Mouse (Mus musculus): ENCODE data around the gene Hlcs. TPM values are rescaled to one million over a fixed set of nuclear protein-coding genes. Genes with fewer than 3 reads are reported as not detected.

Hlcs gene
- polyA plus RNA-seq, 1 experiment from 2014 or later, result 7.2 TPM

DNA sequence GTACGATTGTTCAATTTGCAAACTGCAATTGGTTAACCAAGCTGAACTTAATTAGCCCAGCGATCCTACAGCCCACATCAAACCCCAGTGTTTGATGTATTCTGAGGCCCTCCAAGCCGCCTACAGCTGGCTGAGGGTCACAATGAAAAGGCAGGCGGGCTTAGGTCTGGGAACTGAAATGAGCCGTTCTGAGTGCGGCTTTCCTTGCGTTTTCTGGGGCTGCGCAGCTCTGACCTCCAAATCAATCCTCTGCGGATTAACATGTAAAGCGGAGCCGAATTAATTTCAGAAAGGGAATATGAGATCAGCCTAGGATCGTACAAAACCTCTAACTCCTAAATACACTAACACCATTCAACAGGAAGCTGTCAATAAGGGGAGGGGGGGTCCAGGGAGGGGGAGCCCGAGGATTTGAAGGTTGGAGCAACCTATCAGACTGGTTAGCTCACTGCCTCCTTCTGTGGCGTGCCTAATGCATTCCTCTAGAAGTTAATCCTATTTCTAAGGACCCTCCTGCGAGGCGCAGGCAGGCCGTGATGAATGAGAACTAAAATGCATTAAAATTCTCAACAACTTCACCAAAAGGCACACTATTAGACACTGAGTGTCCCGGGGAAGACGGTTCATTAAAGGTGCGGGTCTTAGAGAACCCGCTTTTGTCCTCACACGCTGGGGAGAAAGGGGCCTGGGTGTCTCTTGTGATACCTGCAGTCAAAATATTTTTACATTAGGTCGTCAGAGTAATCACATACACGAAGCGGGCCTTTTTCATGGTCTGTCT, 133.8 kb downstream of the Hlcs start:
- Histone ChIP-seq H3K4me2 (ENCODE audit: low read depth, low read length) (no peak overlapping the region), H3K36me3 (ENCODE audit: control insufficient read depth, insufficient read depth, low read length) (no peaks in the 10 kb centered on the region), H3K4me3 (ENCODE audit: low read length) (no peak overlapping the region), H3K9me3 (ENCODE audit: control insufficient read depth, low read length) (no peaks in the 10 kb centered on the region), H3K27ac (ENCODE audit: low read length) (no peak overlapping the region), H3K9ac (ENCODE audit: low read depth, low read length) (no peak overlapping the region), H3K4me1 (ENCODE audit: control insufficient read depth, insufficient read depth, low read length) (peaks cover 2% of the 10 kb centered on the region), H3K27me3 (replicated peaks; ENCODE audit: control insufficient read depth, insufficient read depth, low read length) (no peaks in the 10 kb centered on the region)
- 51% methylated on average over 25 of the region's 25 CpGs for WGBS
- no peak for ATAC-seq

DNA sequence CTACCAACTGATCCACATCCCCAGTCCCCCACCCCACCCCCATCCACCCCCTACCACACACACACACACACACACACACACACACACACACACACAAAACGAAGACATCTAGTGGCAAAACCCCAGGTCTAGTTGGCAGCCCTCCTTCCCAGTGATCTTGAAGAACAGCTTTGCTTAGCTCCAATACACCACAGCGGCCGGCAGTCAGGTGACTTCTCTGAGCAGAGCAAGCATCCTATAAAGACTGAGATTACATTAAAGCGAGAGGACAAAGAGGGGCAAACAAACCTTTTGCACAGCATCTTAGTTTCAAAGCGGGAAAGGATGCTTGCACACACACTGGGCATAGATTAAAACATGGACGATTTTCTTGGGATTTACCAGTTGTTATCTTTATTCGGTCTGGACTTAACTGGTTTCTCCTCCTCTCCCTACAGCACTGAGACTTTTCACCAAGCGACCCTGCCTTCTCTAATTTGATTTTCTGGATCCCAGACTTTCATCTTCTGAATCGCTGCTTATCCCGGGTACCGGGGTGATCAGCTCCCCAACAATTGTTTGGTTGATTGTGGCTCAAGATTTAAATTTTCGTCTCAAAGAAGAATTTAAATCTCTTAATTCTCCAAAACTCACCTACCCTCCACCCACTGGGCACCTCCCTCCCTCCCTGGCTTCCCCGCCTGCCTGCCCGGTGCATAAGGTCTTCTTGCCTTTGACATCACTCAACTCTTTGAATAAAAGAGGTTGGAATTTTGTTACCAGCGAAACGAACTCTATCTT, 134.7 kb downstream of the Hlcs start:
- H3K27me3 ChIP-seq (replicated peaks; ENCODE audit: control insufficient read depth, insufficient read depth, low read length), result no peaks in the 10 kb centered on the region
- H3K4me3 ChIP-seq (ENCODE audit: low read length), result no peak overlapping the region
- H3K9me3 ChIP-seq (ENCODE audit: control insufficient read depth, low read length), result no peaks in the 10 kb centered on the region
- WGBS, result 72% methylated on average over 16 of the region's 16 CpGs
- no peaks in the 10 kb centered on the region for H3K36me3 ChIP-seq (ENCODE audit: control insufficient read depth, insufficient read depth, low read length)
- H3K4me2 ChIP-seq (ENCODE audit: low read depth, low read length), result no peak overlapping the region
- H3K4me1 ChIP-seq (ENCODE audit: control insufficient read depth, insufficient read depth, low read length), result peaks cover under 1% of the 10 kb centered on the region
- ATAC-seq, result no peak
- no peak overlapping the region for H3K27ac ChIP-seq (ENCODE audit: low read length)
- no peak overlapping the region for H3K9ac ChIP-seq (ENCODE audit: low read depth, low read length)

DNA sequence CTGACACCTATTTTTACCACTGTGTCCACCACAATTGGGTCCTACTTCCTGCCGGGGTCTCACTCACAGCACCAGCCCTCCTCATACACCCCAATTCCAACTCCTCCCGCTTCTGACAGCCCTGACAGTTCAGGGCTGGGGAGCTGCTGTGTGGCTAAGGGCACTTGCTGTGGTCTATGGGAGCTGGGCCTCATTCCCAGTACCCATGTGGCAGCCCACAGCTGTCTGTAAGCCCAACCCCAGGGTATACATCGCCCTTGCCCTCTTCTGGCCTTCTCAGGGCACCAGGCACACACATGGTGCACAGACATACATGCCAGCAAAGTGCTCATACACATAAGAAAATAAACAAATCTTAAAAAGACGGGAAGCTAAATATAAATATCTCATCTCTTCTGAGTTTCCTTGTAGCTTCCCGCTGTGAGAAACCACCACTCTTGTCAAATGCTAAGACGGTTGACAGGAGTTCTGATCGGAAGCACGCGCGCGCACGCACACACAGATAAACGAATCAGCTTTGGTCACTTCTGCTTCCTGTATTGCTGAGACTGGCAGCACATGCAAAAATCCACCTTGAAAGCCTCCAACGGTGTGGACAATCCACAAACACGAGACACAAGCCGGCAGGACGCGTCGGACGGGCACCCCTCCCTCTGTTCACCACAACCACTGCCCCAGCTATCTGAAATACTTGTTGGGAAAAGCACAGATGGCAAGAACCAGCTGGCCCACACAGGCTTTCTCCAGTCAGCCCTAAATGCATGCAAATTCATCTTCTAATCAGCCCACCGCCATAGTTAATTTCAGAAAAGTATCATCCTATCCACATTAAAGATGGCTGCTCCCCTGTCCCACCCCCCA, 136.1 kb downstream of the Hlcs start:
- WGBS, result 77% methylated on average over 21 of the region's 21 CpGs
- no peak overlapping the region for H3K9ac ChIP-seq (ENCODE audit: low read depth, low read length)
- H3K4me1 ChIP-seq (ENCODE audit: control insufficient read depth, insufficient read depth, low read length), result no peaks in the 10 kb centered on the region; the same call in 1 of the 2 replicates
- H3K27ac ChIP-seq (ENCODE audit: low read length), result no peak overlapping the region
- no peaks in the 10 kb centered on the region for H3K9me3 ChIP-seq (ENCODE audit: control insufficient read depth, low read length)
- H3K27me3 ChIP-seq (replicated peaks; ENCODE audit: control insufficient read depth, insufficient read depth, low read length), result no peaks in the 10 kb centered on the region
- H3K36me3 ChIP-seq (ENCODE audit: control insufficient read depth, insufficient read depth, low read length), result no peaks in the 10 kb centered on the region
- H3K4me2 ChIP-seq (ENCODE audit: low read depth, low read length), result no peak overlapping the region
- H3K4me3 ChIP-seq (ENCODE audit: low read length), result no peak overlapping the region
- ATAC-seq, result no peak

DNA sequence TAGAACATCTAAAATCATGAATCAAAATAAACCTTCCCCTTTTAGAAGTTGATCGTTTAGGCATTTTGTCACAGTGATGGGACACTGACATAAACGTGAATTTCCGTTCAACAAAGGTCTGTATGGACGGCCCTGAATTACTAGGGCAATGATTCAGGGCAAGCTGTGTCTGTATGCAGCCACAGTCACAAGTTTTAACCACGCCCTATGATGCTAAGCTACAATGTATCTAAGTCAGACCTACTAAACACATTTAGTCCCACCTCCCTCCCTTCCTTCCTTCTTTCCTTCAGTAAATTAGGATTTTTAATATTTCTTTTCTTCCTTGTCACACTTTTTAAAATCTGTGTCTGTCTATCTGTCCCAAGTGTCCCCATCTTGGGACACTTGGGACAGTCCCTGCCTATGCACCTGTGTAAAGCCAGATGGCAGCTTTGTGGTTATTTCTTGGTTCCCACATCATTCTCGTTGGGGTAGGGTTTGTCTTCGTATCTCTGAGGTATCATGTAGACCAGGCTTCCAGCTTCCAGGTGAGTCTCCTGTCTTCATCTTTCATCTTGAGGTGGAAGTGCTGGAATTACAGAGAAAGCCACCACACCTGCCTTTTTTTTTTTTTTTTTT, 137.9 kb downstream of the Hlcs start:
- 82% methylated on average over 7 of the region's 7 CpGs for WGBS
- Histone ChIP-seq H3K27ac (ENCODE audit: low read length) (no peak overlapping the region), H3K4me3 (ENCODE audit: low read length) (no peak overlapping the region), H3K27me3 (replicated peaks; ENCODE audit: control insufficient read depth, insufficient read depth, low read length) (no peaks in the 10 kb centered on the region), H3K4me1 (ENCODE audit: control insufficient read depth, insufficient read depth, low read length) (no peaks in the 10 kb centered on the region; the same call in 1 of the 2 replicates), H3K36me3 (ENCODE audit: control insufficient read depth, insufficient read depth, low read length) (no peaks in the 10 kb centered on the region), H3K9me3 (ENCODE audit: control insufficient read depth, low read length) (no peaks in the 10 kb centered on the region), H3K9ac (ENCODE audit: low read depth, low read length) (no peak overlapping the region), H3K4me2 (ENCODE audit: low read depth, low read length) (no peak overlapping the region)
- no peak for ATAC-seq

DNA sequence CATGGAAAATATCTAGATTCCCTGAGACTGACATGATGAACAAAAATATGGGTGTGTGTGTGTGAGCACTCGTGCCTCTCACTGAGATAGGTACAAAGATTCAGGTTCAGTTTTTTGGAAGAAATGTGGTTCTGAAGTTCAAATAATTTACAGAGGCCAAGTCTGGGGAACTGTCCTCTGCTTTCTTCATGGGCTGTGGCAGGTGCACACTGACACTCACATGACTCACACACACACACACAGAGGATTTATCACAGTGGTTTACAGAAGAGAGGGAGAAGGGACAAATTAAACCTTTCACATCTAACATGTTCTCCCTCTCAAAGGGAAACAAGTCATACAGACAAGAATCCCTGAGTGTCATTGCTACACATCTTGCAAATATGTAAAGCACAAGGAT, 140.0 kb downstream of the Hlcs start:
- no peaks in the 10 kb centered on the region; the same call in 1 of the 2 replicates for H3K4me1 ChIP-seq (ENCODE audit: control insufficient read depth, insufficient read depth, low read length)
- no peaks in the 10 kb centered on the region for H3K9me3 ChIP-seq (ENCODE audit: control insufficient read depth, low read length)
- H3K4me2 ChIP-seq (ENCODE audit: low read depth, low read length), result no peak overlapping the region
- H3K27me3 ChIP-seq (replicated peaks; ENCODE audit: control insufficient read depth, insufficient read depth, low read length), result no peaks in the 10 kb centered on the region
- H3K9ac ChIP-seq (ENCODE audit: low read depth, low read length), result no peak overlapping the region
- no peak overlapping the region for H3K4me3 ChIP-seq (ENCODE audit: low read length)
- H3K27ac ChIP-seq (ENCODE audit: low read length), result no peak overlapping the region
- 72% methylated on average over 1 of the region's 1 CpGs for WGBS
- no peaks in the 10 kb centered on the region for H3K36me3 ChIP-seq (ENCODE audit: control insufficient read depth, insufficient read depth, low read length)
- ATAC-seq, result no peak

DNA sequence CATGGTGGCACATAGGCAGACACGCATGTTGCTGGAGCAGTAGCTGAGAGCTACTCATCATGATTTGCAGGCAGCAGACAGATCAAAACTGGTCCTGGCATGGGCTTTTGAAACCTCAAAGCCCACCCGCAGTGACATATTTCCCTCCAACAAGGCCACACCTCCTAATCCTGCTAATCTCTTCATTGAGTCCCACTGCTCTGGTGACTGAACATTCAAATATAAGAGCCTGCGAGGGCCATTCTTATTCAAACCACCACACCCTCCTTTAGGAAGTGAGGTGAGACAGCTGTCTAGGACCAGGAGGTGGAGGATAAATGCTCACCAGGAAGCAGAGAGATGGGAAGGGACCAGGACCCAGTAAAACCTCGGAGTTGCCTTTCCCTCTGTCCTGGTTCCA, 143.2 kb downstream of the Hlcs start:
- Histone ChIP-seq H3K9ac (ENCODE audit: low read depth, low read length) (no peak overlapping the region), H3K27ac (ENCODE audit: low read length) (no peak overlapping the region), H3K27me3 (replicated peaks; ENCODE audit: control insufficient read depth, insufficient read depth, low read length) (no peaks in the 10 kb centered on the region), H3K4me1 (ENCODE audit: control insufficient read depth, insufficient read depth, low read length) (no peaks in the 10 kb centered on the region; the same call in 1 of the 2 replicates), H3K36me3 (ENCODE audit: control insufficient read depth, insufficient read depth, low read length) (no peaks in the 10 kb centered on the region), H3K4me2 (ENCODE audit: low read depth, low read length) (no peak overlapping the region), H3K4me3 (ENCODE audit: low read length) (no peak overlapping the region), H3K9me3 (ENCODE audit: control insufficient read depth, low read length) (no peaks in the 10 kb centered on the region)
- no peak for ATAC-seq
- whole genome bisulfite sequencing, result 68% methylated on average over 4 of the region's 4 CpGs

DNA sequence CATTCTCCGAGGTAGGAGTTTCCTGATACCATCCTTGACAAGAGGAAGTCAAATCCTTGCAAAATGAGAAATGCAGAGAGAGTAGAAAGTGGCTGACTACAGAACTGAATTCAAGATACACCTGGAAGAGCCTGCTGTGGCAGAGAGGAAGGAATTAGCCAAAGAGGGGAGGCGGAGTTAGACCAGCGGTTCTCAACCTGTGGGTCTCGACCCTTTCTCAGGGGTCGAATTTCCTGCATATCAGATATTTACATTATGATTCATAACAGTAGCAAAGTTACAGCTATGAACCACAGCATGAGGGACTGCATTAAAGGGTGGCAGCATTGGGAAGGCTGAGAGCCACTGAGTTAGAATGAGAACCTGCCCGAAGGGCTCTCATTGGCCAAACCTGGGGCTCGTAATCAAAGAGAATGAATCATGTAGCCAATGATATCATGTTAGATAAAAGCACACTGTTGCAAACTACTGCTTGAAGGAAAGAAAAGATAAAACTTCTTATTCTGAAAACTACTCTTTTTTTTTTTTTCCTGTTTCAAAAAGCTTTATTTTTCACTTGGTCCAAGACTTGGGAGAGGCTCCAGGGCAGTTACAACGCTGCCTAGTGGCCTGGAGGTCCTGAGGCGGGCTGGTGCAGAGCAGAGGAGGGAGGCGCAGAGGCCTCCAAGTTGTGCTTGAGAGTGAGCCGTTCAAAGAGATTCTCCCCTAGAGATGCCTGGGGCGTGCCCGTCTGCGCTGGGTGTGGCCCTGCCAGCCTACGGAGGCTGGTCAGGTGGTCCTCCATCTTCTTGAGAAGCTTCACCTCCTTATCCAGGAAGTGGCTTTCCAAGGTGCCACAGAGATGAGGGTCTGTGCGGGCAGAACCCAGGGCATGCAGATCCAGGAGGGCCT, 144.5 kb downstream of the Hlcs start:
- no peaks in the 10 kb centered on the region for H3K36me3 ChIP-seq (ENCODE audit: control insufficient read depth, insufficient read depth, low read length)
- 0 out of 2 replicates have a peak, but pooled peaks cover 8% of the 10 kb centered on the region for H3K4me1 ChIP-seq (ENCODE audit: control insufficient read depth, insufficient read depth, low read length)
- no peaks in the 10 kb centered on the region for H3K27me3 ChIP-seq (replicated peaks; ENCODE audit: control insufficient read depth, insufficient read depth, low read length)
- no peak overlapping the region for H3K9ac ChIP-seq (ENCODE audit: low read depth, low read length)
- WGBS, result 87% methylated on average over 16 of the region's 16 CpGs
- no peak overlapping the region for H3K27ac ChIP-seq (ENCODE audit: low read length)
- H3K4me3 ChIP-seq (ENCODE audit: low read length), result no peak overlapping the region
- no peak overlapping the region for H3K4me2 ChIP-seq (ENCODE audit: low read depth, low read length)
- no peaks in the 10 kb centered on the region for H3K9me3 ChIP-seq (ENCODE audit: control insufficient read depth, low read length)
- no peak for ATAC-seq

DNA sequence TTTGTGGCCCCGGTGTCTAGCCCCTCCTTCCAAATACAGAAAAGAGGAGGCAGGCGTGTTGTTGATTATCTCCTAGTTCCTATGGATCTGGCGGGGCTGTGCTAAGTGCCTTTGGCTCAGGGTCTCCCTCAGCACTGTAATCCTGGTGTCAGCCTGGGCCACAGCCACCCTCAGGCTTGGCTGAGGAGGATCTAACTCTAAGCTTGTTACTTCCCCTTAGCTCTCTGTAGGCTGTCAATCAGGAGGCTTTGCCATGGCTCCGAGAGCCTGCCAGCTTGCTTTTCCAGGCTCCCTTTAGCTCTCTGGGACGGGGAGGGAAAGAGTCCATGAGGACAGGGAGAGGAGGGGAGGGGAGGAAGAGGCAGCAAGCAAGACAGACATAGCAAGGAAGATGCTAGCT, 148.4 kb downstream of the Hlcs start:
- Histone ChIP-seq H3K27me3 (replicated peaks; ENCODE audit: control insufficient read depth, insufficient read depth, low read length) (no peaks in the 10 kb centered on the region), H3K9me3 (ENCODE audit: control insufficient read depth, low read length) (no peaks in the 10 kb centered on the region), H3K4me3 (ENCODE audit: low read length) (no peak overlapping the region), H3K9ac (ENCODE audit: low read depth, low read length) (no peak overlapping the region), H3K36me3 (ENCODE audit: control insufficient read depth, insufficient read depth, low read length) (no peaks in the 10 kb centered on the region), H3K4me2 (ENCODE audit: low read depth, low read length) (no peak overlapping the region), H3K27ac (ENCODE audit: low read length) (no peak overlapping the region), H3K4me1 (ENCODE audit: control insufficient read depth, insufficient read depth, low read length) (0 out of 2 replicates have a peak, but pooled peaks cover 8% of the 10 kb centered on the region)
- no peak for ATAC-seq
- WGBS, result 32% methylated on average over 5 of the region's 5 CpGs
